Comparison of ENCODE assay signal across 22 mouse cellular contexts in the genomic region with DNA sequence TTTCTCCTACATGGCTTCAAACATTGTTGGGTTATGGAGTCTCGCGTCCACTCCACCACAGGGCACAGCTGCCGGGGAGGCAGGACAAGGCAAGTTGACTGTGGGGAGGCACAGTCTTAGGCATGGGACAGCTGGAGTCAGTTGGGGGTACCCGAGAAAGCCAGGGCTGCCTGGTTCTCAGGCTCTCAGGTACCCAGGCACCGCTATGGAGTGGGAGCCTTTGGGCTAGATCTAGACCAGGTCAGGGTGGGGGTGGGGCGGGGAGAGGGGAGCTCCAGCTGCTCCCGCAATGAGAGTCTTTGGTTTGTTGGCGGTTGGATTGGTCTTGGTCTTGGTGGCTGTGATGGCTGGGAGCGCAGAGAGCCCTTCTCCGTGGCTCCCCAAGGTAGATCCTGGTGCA.
A peak's percentile ranks its signal among the peaks of the same experiment; 100 is the strongest.
DNase-seq lines count a peak whose midpoint lies in the region; ATAC-seq lines count a peak whose summit lies in the region.
"Had no signal": no experiment of that assay in that cellular context is flagged by ENCODE, and none has a peak within 500 bp of the region (broad histone marks: within the 10 kb centered on the region; RNA-seq: fewer than 3 reads in every experiment).

No protein-coding gene starts in this region.

- H3K4me1 ChIP-seq in embryonic facial prominence, embryonic 11.5 days (ENCODE audit: control insufficient read depth, insufficient read depth, low read length) = no peaks in the 10 kb centered on the region
- H3K4me1 ChIP-seq in embryonic facial prominence, embryonic 10.5 days = no peaks in the 10 kb centered on the region
- H3K4me1 ChIP-seq in hindbrain, embryonic 14.5 days (replicated peaks; ENCODE audit: control insufficient read depth, insufficient read depth, low read length) = no peaks in the 10 kb centered on the region
- H3K4me1 ChIP-seq in hindbrain, embryonic 10.5 days (replicated peaks) = no peaks in the 10 kb centered on the region
- no peaks in the 10 kb centered on the region for H3K4me1 ChIP-seq in midbrain, embryonic 12.5 days
- H3K4me1 ChIP-seq in midbrain, embryonic 10.5 days = no peaks in the 10 kb centered on the region
- H3K4me1 ChIP-seq: embryonic facial prominence, embryonic 13.5 days; embryonic facial prominence, embryonic 15.5 days; forebrain, embryonic 10.5 days; forebrain, embryonic 12.5 days had no signal

- no peak overlapping the region for H3K4me3 ChIP-seq in embryonic facial prominence, embryonic 11.5 days (ENCODE audit: low read depth, low read length)
- H3K4me3 ChIP-seq in embryonic facial prominence, embryonic 10.5 days = no peak overlapping the region
- H3K4me3 ChIP-seq in hindbrain, embryonic 14.5 days (replicated peaks; ENCODE audit: low read length) = no peak overlapping the region
- no peak overlapping the region for H3K4me3 ChIP-seq in hindbrain, embryonic 10.5 days
- H3K4me3 ChIP-seq in midbrain, embryonic 12.5 days = no peak overlapping the region
- H3K4me3 ChIP-seq in midbrain, embryonic 10.5 days = no peak overlapping the region
- H3K4me3 ChIP-seq: embryonic facial prominence, embryonic 13.5 days; embryonic facial prominence, embryonic 15.5 days; erythroblast, embryonic 14.5 days; forebrain, embryonic 10.5 days; forebrain, embryonic 12.5 days had no signal

- no peaks in the 10 kb centered on the region for H3K27me3 ChIP-seq in embryonic facial prominence, embryonic 11.5 days (ENCODE audit: control insufficient read depth, insufficient read depth, low read length)
- no peaks in the 10 kb centered on the region for H3K27me3 ChIP-seq in embryonic facial prominence, embryonic 10.5 days (replicated peaks; ENCODE audit: low read depth, poor library complexity, severe bottlenecking)
- no peaks in the 10 kb centered on the region for H3K27me3 ChIP-seq in hindbrain, embryonic 14.5 days (ENCODE audit: control insufficient read depth, insufficient read depth, low read length)
- H3K27me3 ChIP-seq in hindbrain, embryonic 10.5 days (ENCODE audit: insufficient read depth, poor library complexity, severe bottlenecking) = no peaks in the 10 kb centered on the region
- no peaks in the 10 kb centered on the region for H3K27me3 ChIP-seq in midbrain, embryonic 12.5 days
- no peaks in the 10 kb centered on the region for H3K27me3 ChIP-seq in midbrain, embryonic 10.5 days (ENCODE audit: low read depth, poor library complexity, severe bottlenecking)
- H3K27me3 ChIP-seq: embryonic facial prominence, embryonic 13.5 days; embryonic facial prominence, embryonic 15.5 days; forebrain, embryonic 12.5 days had no signal

- H3K9ac ChIP-seq in embryonic facial prominence, embryonic 11.5 days (replicated peaks; ENCODE audit: low read length) = no peak overlapping the region
- H3K9ac ChIP-seq in hindbrain, embryonic 14.5 days = no peak overlapping the region
- H3K9ac ChIP-seq in midbrain, embryonic 12.5 days (replicated peaks) = no peak overlapping the region
- H3K9ac ChIP-seq: embryonic facial prominence, embryonic 13.5 days; embryonic facial prominence, embryonic 15.5 days; forebrain, embryonic 12.5 days had no signal

- no peak overlapping the region for H3K27ac ChIP-seq in embryonic facial prominence, embryonic 11.5 days (replicated peaks; ENCODE audit: low read depth, low read length)
- no peak overlapping the region for H3K27ac ChIP-seq in embryonic facial prominence, embryonic 10.5 days (replicated peaks)
- no peak overlapping the region for H3K27ac ChIP-seq in hindbrain, embryonic 14.5 days
- no peak overlapping the region for H3K27ac ChIP-seq in hindbrain, embryonic 10.5 days
- no peak overlapping the region for H3K27ac ChIP-seq in midbrain, embryonic 12.5 days (replicated peaks)
- no peak overlapping the region for H3K27ac ChIP-seq in midbrain, embryonic 10.5 days (replicated peaks)
- H3K27ac ChIP-seq: embryonic facial prominence, embryonic 13.5 days; embryonic facial prominence, embryonic 15.5 days; forebrain, embryonic 10.5 days; forebrain, embryonic 12.5 days had no signal

- H3K4me2 ChIP-seq in embryonic facial prominence, embryonic 11.5 days (ENCODE audit: low read depth, low read length) = no peak overlapping the region
- H3K4me2 ChIP-seq in hindbrain, embryonic 14.5 days (replicated peaks) = no peak overlapping the region
- no peak overlapping the region for H3K4me2 ChIP-seq in midbrain, embryonic 12.5 days (replicated peaks)
- H3K4me2 ChIP-seq: embryonic facial prominence, embryonic 13.5 days; embryonic facial prominence, embryonic 15.5 days; forebrain, embryonic 12.5 days had no signal

- H3K36me3 ChIP-seq in embryonic facial prominence, embryonic 11.5 days (replicated peaks; ENCODE audit: control insufficient read depth, insufficient read depth, low read depth, low read length) = no peaks in the 10 kb centered on the region
- H3K36me3 ChIP-seq in embryonic facial prominence, embryonic 10.5 days (replicated peaks) = no peaks in the 10 kb centered on the region
- H3K36me3 ChIP-seq in hindbrain, embryonic 14.5 days (replicated peaks; ENCODE audit: control insufficient read depth, insufficient read depth) = no peaks in the 10 kb centered on the region
- no peaks in the 10 kb centered on the region for H3K36me3 ChIP-seq in hindbrain, embryonic 10.5 days
- H3K36me3 ChIP-seq in midbrain, embryonic 12.5 days = no peaks in the 10 kb centered on the region
- no peaks in the 10 kb centered on the region for H3K36me3 ChIP-seq in midbrain, embryonic 10.5 days
- H3K36me3 ChIP-seq: embryonic facial prominence, embryonic 13.5 days; embryonic facial prominence, embryonic 15.5 days; forebrain, embryonic 10.5 days; forebrain, embryonic 12.5 days had no signal

- no peak for DNase-seq in embryonic facial prominence, embryonic 11.5 days (ENCODE audit: low spot score)
- DNase-seq in embryonic facial prominence, embryonic 10.5 days (ENCODE audit: low spot score) = no peak
- DNase-seq in hindbrain, embryonic 14.5 days (ENCODE audit: low spot score) = no peak
- DNase-seq in hindbrain, embryonic 10.5 days (ENCODE audit: low spot score) = no peak
- DNase-seq in midbrain, embryonic 10.5 days (ENCODE audit: low spot score) = no peak
- DNase-seq: adrenal gland, adult 2 months; adrenal gland, postnatal 10 days; adrenal gland, postnatal 25 days; cerebellum, adult 11-12 months; cerebellum, adult 2 months; cerebellum, adult 9-10 months; cerebellum, postnatal 14 days; cerebellum, postnatal 36 days; embryo, embryonic 11 days had no signal

- ATAC-seq in embryonic facial prominence, embryonic 11.5 days (replicated peaks; ENCODE audit: insufficient number of reproducible peaks, low FRiP score, low TSS enrichment, low read depth) = peak; percentile 56; the same call in 1 of the 2 replicates
- peak; percentile 37; the same call in 1 of the 2 replicates for ATAC-seq in hindbrain, embryonic 14.5 days (ENCODE audit: low FRiP score)
- 0 out of 2 replicates have a peak, but pooled peaks have one; percentile 38 for ATAC-seq in midbrain, embryonic 12.5 days (ENCODE audit: low FRiP score, low read depth)
- ATAC-seq: forebrain, embryonic 14.5 days; forebrain, embryonic 16.5 days had no signal

- H3K9me3 ChIP-seq in embryonic facial prominence, embryonic 11.5 days (replicated peaks; ENCODE audit: control insufficient read depth, low read length) = no peaks in the 10 kb centered on the region
- H3K9me3 ChIP-seq in embryonic facial prominence, embryonic 10.5 days = no peaks in the 10 kb centered on the region
- no peaks in the 10 kb centered on the region for H3K9me3 ChIP-seq in hindbrain, embryonic 14.5 days (ENCODE audit: control insufficient read depth, low read length)
- H3K9me3 ChIP-seq in hindbrain, embryonic 10.5 days = no peaks in the 10 kb centered on the region
- no peaks in the 10 kb centered on the region for H3K9me3 ChIP-seq in midbrain, embryonic 12.5 days
- H3K9me3 ChIP-seq in midbrain, embryonic 10.5 days (replicated peaks) = no peaks in the 10 kb centered on the region
- H3K9me3 ChIP-seq: embryonic facial prominence, embryonic 13.5 days; embryonic facial prominence, embryonic 15.5 days; forebrain, embryonic 10.5 days; forebrain, embryonic 12.5 days had no signal

- WGBS in embryonic facial prominence, embryonic 11.5 days = 89% methylated on average over 10 of the region's 10 CpGs
- 93% methylated on average over 10 of the region's 10 CpGs for WGBS in embryonic facial prominence, embryonic 10.5 days
- 93% methylated on average over 10 of the region's 10 CpGs for WGBS in hindbrain, embryonic 14.5 days
- WGBS in hindbrain, embryonic 10.5 days = 91% methylated on average over 10 of the region's 10 CpGs
- 87% methylated on average over 10 of the region's 10 CpGs for WGBS in midbrain, embryonic 12.5 days
- 94% methylated on average over 10 of the region's 10 CpGs for WGBS in midbrain, embryonic 10.5 days
